Mouse (Mus musculus) left cerebral cortex, postnatal 14 days (tissue): ENCODE data around the gene Ccser1. TPM values are rescaled to one million over a fixed set of nuclear protein-coding genes. Genes with fewer than 3 reads are reported as not detected.
A peak's percentile ranks its signal among the peaks of the same experiment; 100 is the strongest.

Source experiments
- DNase-seq, 2 experiments: peaks; one replicate each; pipeline ENCODE4 v3.0.0; 2021 to 2022; ENCODE audit warnings: low spot score in 2 of 2, mixed read lengths in 1 of 2
- intact Hi-C: fragments of 180-260 bp; cut with DNase I; formaldehyde crosslinking; loops from one replicate; pipeline ENCODE4 v1.15.1; 2025
- total RNA-seq, 2 experiments: library from RNA; stranded (reverse); gene quantifications; 2 replicates each; pipeline ENCODE4 v1.2.3; 2021

Ccser1 gene
- total RNA-seq, 2 experiments from 2014 or later, result 24.8 to 30.4 TPM

DNA sequence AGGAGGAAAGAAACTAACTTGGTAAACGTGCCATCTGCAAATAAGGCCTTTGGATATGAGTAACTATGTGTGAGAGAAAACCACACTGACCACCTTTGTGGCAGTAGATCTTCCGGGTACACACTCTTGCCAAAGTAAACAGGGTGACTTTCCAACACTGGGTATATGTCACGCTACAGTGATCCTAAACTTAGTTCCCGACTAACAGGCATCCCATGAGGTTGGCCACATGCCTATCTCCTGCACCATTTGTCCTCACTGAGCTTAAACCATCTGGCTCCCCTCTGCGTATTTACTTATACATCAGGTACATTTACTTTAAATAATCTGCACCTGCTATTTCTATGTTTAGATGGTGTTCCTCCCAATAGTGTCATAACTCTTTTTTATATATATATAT, 183.6 kb downstream of the Ccser1 start:
- DNase-seq, result no peak
- intact Hi-C loops, result no loop called here

DNA sequence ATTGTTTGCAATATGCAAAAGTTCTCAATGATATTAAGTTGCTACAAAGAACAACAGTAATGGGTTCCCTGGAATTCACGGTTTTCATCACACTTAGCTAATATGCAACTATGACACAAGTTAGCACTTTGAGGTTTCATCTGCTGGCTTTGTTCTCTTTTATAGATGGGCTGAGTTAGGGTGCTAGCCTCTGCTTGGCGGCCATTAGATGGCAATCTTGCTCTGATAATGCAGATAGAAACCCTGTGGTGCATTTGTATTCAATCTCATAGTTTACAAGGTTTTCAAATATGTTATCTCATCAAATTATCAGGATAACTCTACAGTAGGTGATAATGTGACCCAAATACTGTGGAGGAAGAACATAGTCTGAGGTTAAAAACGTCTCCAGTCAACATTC, 202.4 kb downstream of the Ccser1 start:
- peak; percentile 13 to 14 for DNase-seq
- intact Hi-C loops, result no loop called here

DNA sequence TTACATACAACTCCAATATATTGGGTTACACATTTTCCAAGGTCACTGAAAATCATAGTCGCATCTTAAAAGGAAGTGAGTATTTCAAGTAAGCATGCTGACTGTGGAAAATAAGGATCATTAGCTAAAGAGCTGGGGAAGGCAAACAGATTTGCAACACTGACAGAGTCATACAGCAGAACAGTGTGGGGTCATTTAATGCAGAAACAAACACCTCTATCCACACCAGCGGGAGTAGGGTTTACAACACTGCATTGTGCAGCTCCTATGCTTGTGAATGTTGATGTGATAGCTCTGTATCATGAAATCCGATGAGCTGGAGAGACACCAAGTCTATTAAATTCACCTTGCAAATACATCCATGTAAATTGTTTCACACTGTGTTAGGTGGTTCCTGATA, 202.9 kb downstream of the Ccser1 start:
- no peak for DNase-seq
- intact Hi-C loops, result no loop called here

GRCm38 (mm10) chr6:61387046-61387445, 206.9 kb downstream of the Ccser1 start:
- intact Hi-C loops, result no loop called here

DNA sequence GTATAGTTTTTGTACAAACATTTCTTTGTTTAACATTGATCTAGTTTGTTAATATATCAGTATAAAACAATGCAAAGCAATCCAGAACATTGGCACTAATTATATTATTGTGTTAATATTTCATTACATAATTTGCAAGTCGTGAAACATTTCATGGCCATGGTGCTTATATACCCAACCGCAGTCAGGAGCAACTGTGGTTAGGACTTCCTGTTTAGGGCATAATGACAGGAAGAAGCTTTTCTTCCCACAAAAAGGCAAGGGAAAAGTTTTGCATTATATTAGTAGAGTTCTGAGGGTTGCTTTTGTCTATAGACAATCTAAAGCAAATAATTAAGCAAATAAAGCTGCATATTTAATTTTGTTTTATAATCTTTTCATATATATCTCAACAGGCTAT, 247.4 kb downstream of the Ccser1 start:
- DNase-seq, result no peak
- intact Hi-C loops, result no loop called here

More at GRCm38 (mm10) chr6:61387046-61387445, 206.9 kb downstream of the Ccser1 start:
- DNase-seq, result no peak

GRCm38 (mm10) chr6:61430881-61431725, 251.0 kb downstream of the Ccser1 start:
- intact Hi-C loops, result no loop called here
- DNase-seq, result no peak

- DNase-seq, result no peak
- intact Hi-C loops, result no loop called here
Observed at GRCm38 (mm10) chr6:61431726-61431984, 251.5 kb downstream of the Ccser1 start.

GRCm38 (mm10) chr6:61432167-61432566, 252.0 kb downstream of the Ccser1 start:
- intact Hi-C loops, result no loop called here
- DNase-seq, result no peak

DNA sequence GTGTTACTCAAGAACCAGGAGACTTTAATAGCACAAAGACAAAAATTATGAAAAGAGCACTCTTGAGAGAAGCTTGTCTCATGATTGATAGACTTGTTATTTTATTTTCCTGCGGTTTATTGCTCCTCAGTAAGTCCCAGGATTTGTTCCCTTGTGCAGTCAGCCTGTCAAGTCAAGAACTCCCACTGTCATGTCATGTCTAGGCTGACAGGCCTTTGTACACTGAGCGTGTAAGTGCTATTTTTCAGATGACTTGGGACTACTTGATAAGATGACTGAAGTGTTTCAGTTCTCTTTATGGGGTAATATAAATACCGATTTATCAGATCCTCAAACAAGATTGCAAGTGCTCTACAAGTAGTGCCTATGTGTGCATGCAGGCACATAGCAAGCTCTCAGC, 252.6 kb downstream of the Ccser1 start:
- intact Hi-C loops, result no loop called here
- DNase-seq, result no peak

- no peak for DNase-seq
- intact Hi-C loops, result no loop called here
Observed at GRCm38 (mm10) chr6:61438165-61438564, 258.0 kb downstream of the Ccser1 start.

DNA sequence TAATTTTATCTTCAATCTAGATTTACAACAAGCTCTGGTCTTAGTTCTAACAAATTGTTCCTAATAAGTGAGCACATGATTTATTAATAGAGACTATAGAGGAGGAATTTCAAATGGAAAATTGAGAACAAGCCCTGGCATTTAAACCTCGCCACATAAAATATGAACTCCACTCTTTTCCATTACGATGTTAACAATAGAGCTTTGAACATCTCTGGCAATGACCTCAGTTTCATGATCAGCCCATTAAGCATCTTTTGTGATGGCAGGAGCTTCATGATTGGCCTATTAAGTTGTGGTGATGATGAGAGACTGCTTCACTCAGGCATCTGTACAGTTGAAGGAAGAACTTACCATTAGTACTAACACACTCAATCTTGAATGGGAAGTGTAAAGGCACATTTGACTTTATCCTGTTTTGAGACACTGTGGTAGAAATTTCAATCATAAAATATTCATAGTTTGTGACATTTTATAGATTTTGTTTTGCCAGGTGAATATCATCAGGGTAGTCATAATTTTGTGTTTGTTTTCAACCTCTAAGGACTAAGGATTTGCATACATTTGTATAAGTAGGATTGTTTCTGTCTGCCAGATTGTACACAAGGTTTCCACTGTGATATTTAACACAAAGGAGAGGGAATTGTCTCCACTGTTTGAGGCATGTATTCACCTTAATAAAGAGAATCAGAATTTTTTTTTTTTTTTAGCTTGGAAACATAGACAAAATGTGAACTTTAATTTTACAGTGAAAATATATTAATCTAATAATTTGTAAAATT, 291.4 kb downstream of the Ccser1 start:
- DNase-seq, result no peak
- intact Hi-C loops, result no loop called here

DNA sequence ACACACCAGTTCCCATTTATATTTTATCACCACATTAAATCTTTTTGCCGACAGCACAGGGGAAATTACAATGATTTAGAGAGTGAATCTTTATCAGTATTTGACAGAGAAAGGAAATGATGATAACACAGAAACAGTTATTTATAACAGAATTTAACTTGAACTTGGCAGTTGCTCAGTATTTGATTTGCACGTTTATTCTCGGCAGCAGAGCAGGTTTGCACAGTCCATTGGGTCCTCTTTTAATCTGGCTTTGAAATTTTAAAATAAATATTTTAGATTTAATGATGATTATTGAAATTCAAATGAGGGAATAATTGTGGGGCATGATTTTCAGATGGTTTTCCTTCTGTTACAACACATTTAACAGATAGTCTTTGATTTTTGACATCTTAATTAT, 305.2 kb downstream of the Ccser1 start:
- no peak for DNase-seq
- intact Hi-C loops, result no loop called here

DNA sequence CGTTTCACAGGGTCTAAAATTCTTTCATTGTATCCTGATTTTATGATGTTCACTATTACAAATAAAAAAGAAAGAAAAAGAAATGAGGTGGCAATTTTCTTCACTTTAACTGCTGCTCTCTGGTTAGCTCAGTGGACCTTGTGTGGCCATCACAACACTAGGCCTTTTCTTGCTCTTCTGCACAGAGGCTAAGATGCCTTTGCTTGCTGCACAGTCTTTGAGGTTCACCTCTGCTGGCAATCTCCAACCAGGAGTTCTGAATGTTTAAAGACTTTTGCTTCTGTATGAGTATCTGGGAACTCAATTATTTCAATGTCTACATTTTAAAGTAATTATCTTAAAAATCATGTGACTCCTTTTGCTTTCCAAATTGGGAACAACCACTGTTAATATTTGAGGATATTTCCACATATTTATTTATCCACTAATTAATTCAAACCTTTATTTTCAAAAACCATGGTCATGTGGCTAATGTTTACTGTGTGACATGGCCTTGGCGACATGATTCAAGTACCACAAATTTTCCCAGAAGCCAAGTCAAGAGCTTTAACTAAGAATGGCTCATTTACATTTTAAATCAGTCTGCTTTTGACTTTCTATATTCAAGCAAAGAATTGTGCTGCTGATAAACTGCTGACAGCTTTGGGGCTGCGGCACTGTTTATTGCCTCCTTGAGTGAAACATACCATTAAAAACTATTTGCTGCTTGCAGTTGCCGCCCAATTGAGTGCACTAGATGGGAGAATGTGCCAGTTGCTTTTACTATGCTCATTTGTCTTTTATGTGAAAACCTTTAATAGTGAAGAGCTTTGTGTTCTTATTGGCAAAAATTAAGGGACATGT, 312.1 kb downstream of the Ccser1 start:
- intact Hi-C loops, result no loop called here

DNA sequence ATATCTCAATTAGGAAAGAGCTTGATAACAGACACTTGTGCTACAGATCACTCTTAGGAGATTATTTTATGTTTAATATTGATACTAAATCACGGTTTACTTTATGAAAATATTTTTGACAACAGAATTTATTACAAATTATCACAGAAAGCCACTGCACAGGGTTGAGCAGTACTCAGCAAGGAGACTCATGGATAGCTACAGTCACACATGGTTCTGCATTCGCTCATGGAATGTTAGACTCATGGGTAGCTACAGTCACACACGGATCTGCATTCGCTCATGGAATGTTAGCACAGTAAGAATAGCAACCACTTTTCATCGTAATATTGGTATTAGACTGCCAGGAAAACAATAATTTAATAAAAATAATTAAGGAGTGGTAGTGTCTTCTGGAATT, 313.3 kb downstream of the Ccser1 start:
- intact Hi-C loops, result no loop called here
- no peak for DNase-seq

More for the DNA sequence above, 312.1 kb downstream of the Ccser1 start:
- no peak for DNase-seq

DNA sequence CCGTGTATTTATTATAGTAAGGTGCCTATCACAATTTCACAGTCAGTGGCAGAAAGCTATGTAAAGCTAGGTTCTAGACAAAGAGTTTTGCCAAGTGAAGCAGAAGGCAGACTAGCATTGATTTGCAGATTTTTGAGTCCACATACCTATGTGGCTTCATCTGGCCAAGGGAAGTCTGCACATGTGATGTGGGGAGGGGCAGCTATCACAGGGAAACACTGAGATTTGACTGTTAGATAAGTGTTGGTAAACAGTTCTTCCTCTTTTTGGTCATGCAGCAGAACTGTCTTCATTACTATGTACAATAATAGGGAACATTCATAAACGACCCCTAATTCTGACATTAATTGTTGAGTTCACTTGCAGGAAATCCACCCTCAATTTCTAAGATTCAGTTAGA, 335.2 kb downstream of the Ccser1 start:
- intact Hi-C loops, result no loop called here
- no peak for DNase-seq

DNA sequence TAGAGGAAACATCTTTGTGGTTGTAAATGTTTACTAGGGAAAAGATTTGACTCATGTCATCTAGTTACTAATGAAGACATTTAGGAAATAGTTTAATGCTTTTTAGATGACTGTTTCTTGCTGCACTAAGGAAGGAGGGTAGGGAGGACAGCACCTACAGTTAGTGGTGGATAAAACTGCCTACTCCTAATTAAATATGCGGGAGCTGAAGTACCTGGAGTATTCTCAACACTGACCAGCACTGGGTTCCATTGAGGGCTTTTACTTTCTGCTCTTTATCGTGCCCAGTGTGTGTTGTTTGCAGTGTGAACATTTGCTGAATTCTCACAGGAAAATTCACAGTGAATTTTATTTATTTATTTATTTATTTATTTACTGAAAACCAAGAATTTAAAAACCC, 341.5 kb downstream of the Ccser1 start:
- intact Hi-C loops, result no loop called here
- DNase-seq, result no peak

DNA sequence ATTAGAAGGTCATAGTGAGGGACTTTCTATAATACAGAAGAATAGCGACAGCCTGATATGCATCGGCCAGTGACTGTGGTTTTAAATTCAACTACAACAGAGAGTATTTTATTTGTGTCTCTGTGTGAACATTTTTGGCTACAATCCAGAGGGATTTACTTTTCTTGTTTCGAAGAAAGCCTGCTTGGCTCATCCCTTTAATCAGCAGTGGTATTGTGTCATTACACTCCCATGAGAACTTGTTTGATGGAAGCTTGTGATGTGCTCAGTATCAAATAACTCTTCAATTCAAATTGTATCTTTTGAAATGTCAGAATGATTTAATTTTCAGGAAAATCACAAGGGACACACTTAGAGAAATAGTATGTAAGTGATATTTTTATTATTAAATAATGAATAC, 342.0 kb downstream of the Ccser1 start:
- no peak for DNase-seq
- intact Hi-C loops, result no loop called here

GRCm38 (mm10) chr6:61523748-61524493, 343.8 kb downstream of the Ccser1 start:
- no peak for DNase-seq
- intact Hi-C loops, result no loop called here

DNA sequence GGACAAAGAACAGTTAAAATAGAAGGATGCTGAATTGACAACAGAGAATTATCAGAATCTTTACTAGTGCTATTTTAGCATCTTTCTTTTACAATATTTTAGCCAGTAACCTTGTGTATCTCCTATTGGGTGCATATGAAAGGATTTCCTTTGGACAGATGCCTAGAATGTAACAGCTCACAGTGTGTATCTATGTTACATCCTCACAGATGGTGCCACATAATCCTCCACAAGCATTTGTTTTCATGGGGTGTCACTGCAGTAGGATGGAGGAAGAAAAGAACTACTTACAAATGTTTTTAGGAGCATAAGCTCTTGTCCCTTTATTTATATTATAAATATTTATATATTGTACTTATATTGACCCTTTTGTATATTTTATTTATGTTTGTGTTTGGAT, 360.6 kb downstream of the Ccser1 start:
- intact Hi-C loops, result no loop called here
- peak in 1 of 2 experiments; percentile 11 for DNase-seq
